Mouse (Mus musculus): ENCODE data around the gene Ccdc142. TPM values are rescaled to one million over a fixed set of nuclear protein-coding genes. Genes with fewer than 3 reads are reported as not detected.
A peak's percentile ranks its signal among the peaks of the same experiment; 100 is the strongest.

Ccdc142 gene
- polyA plus RNA-seq, 1 experiment: 10.2 TPM

- no peak for TF ChIP-seq CTCF (IDR thresholded peaks at IDR 0.05; ENCODE audit: insufficient read depth, low read length)
- TF ChIP-seq POLR2A (IDR thresholded peaks at IDR 0.05; ENCODE audit: borderline replicate concordance, extremely low read depth, low read depth, low read length): no peak
- 2% methylated on average over 81 of the region's 81 CpGs for WGBS
- H3K4me3 ChIP-seq (replicated peaks; ENCODE audit: extremely low read depth, low read depth, low read length): no peak overlapping the region
- DNase-seq: peak; percentile 45
- peaks cover 12% of the 10 kb centered on the region; the same call in 1 of the 2 replicates for H3K4me1 ChIP-seq (ENCODE audit: control insufficient read depth, insufficient read depth, low read length)
These were observed 32.5 kb upstream of the Ccdc142 start for GRCm38 (mm10) chr6:83068706-83069487.

DNA sequence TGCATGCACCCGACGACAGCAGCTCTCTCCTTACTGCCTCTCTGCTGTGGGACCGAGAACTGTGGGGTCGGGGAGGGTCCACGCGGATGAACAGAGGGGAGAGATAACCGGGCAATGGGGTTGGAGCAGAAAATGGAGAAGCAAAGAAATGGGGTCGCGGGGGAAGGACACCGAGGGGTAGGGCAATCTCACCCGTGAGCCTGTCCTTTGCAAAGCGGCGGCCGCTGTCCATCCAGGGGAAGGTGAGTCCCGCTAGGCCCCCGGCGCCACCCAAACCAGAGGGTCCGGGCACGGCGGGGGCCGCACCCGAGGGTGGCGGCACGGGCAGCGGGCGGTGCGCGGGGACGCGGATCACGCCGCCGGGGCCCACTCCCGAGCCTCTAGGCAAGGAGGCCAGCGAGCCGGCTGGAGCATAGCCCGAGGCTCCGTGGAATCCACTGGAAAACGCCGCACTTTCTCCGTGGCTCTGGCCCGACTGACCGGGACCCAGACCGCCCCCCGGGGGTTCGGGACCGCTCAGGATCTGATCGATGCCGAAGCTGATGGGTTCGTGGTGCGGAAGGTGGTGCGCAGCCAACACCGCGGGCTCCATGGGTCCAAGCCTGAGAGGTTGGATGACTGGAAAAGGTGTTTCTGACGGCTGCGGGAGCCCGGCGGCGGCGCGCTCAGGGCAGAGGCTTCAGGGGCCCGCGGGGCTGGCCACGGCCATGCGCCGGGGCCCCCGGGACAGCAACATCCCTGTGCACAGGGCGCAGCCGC, 31.7 kb upstream of the Ccdc142 start:
- Histone ChIP-seq H3K4me3 (replicated peaks; ENCODE audit: extremely low read depth, low read depth, low read length) (no peak overlapping the region), H3K4me1 (ENCODE audit: control insufficient read depth, insufficient read depth, low read length) (peaks cover 12% of the 10 kb centered on the region; the same call in 1 of the 2 replicates)
- no peak for TF ChIP-seq CTCF (IDR thresholded peaks at IDR 0.05; ENCODE audit: insufficient read depth, low read length)
- TF ChIP-seq POLR2A (IDR thresholded peaks at IDR 0.05; ENCODE audit: borderline replicate concordance, extremely low read depth, low read depth, low read length): no peak
- WGBS: 3% methylated on average over 68 of the region's 69 CpGs
- peak; percentile 30 for DNase-seq

- Histone ChIP-seq H3K4me3 (replicated peaks; ENCODE audit: extremely low read depth, low read depth, low read length) (no peak within 1 kb of the TSS), H3K4me1 (ENCODE audit: control insufficient read depth, insufficient read depth, low read length) (peaks cover 12% of the 10 kb centered on the region; the same call in 1 of the 2 replicates)
- DNase-seq: no peak
- TF ChIP-seq POLR2A (IDR thresholded peaks at IDR 0.05; ENCODE audit: borderline replicate concordance, extremely low read depth, low read depth, low read length) (no peak), CTCF (IDR thresholded peaks at IDR 0.05; ENCODE audit: insufficient read depth, low read length) (no peak)
- 0% methylated on average over 10 of the region's 10 CpGs for WGBS
These were observed 31.3 kb upstream of the Ccdc142 start, which contains the start of gene Tlx2 for GRCm38 (mm10) chr6:83070247-83070310. Tlx2 (minus strand) TSS chr6:83070293.

- DNase-seq: peak; percentile 47
- TF ChIP-seq CTCF (IDR thresholded peaks at IDR 0.05; ENCODE audit: insufficient read depth, low read length): no peak
- TF ChIP-seq POLR2A (IDR thresholded peaks at IDR 0.05; ENCODE audit: borderline replicate concordance, extremely low read depth, low read depth, low read length): no peak
- 3% methylated on average over 58 of the region's 58 CpGs for WGBS
- Histone ChIP-seq H3K4me3 (replicated peaks; ENCODE audit: extremely low read depth, low read depth, low read length) (no peak overlapping the region), H3K4me1 (ENCODE audit: control insufficient read depth, insufficient read depth, low read length) (peaks cover 12% of the 10 kb centered on the region; the same call in 1 of the 2 replicates)
These were observed 30.8 kb upstream of the Ccdc142 start for GRCm38 (mm10) chr6:83070311-83071219.

- H3K4me1 ChIP-seq (ENCODE audit: control insufficient read depth, insufficient read depth, low read length): peaks cover 12% of the 10 kb centered on the region; the same call in 1 of the 2 replicates
- no peak for DNase-seq
- H3K4me3 ChIP-seq (replicated peaks; ENCODE audit: extremely low read depth, low read depth, low read length): no peak overlapping the region
- 4% methylated on average over 24 of the region's 24 CpGs for WGBS
- TF ChIP-seq POLR2A (IDR thresholded peaks at IDR 0.05; ENCODE audit: borderline replicate concordance, extremely low read depth, low read depth, low read length) (no peak), CTCF (IDR thresholded peaks at IDR 0.05; ENCODE audit: insufficient read depth, low read length) (no peak)
These were observed 30.2 kb upstream of the Ccdc142 start for GRCm38 (mm10) chr6:83071220-83071619.

DNA sequence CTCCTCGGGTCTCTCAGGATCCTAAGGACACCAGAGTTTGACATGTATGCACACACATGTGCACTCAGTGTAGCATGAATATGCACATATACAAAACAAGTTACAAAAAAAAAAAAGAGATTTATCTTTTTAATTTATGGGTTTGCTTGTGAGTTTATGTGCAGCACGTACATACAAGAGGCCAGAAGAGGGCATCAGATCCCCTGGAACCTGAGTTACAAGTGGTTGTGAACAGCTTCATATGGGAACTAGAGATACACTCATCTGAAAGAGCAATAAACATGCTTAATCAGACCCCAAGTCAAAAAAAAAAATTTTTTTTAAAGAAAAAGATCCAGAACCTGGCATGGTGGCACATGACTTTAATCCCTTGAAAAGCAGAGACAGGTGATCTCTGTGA, 26.4 kb upstream of the Ccdc142 start:
- Histone ChIP-seq H3K4me3 (replicated peaks; ENCODE audit: extremely low read depth, low read depth, low read length) (no peak overlapping the region), H3K4me1 (ENCODE audit: control insufficient read depth, insufficient read depth, low read length) (peaks cover 10% of the 10 kb centered on the region)
- TF ChIP-seq CTCF (IDR thresholded peaks at IDR 0.05; ENCODE audit: insufficient read depth, low read length): 0 out of 2 replicates have a peak, but pooled peaks have one; percentile 1
- no peak for TF ChIP-seq POLR2A (IDR thresholded peaks at IDR 0.05; ENCODE audit: borderline replicate concordance, extremely low read depth, low read depth, low read length)
- DNase-seq: no peak
- 13% methylated on average over 2 of the region's 2 CpGs for WGBS

DNA sequence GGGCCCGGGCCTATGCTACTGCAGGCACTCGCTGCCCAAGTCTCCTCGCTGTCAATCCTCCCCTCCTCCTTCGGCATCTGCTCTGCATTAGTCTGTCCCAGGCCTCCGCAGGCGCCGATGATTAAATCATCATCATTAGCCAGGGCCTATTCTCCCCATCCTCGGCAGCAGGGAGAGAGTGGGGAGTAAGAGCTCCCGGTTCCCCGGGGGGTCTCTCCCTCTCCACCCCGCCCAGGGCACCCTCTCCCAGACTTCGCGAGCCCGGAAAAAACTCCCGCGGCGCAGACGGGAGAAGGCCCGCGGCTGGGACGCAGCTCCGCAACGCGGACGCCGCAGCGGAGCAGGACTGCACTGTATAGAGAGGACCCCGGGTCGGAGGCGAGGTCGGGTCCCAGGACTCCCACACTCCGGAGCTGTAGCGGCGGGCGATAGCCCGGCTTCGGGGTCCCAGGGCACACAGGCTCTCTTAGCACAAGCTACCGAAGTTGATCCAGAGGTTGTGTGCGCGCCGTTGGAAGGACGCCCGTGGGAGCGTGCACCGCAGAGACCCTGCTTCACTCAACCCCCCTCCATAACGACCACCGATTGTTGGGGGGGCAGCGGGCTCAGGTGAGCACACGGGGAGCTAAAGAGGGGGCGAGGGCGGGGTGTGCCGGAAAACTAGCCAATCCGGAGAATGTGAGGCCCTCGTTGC, 23.6 kb upstream of the Ccdc142 start, which contains the start of gene Pcgf1:
TSS of gene Pcgf1 (plus strand) at position 240 of the 694 bp plus-strand sequence.
- Histone ChIP-seq H3K4me3 (replicated peaks; ENCODE audit: extremely low read depth, low read depth, low read length) (peak within 1 kb of the TSS; percentile 87), H3K4me1 (ENCODE audit: control insufficient read depth, insufficient read depth, low read length) (peaks cover 6% of the 10 kb centered on the region)
- TF ChIP-seq CTCF (IDR thresholded peaks at IDR 0.05; ENCODE audit: insufficient read depth, low read length): no peak
- TF ChIP-seq POLR2A (IDR thresholded peaks at IDR 0.05; ENCODE audit: borderline replicate concordance, extremely low read depth, low read depth, low read length): no peak
- peak; percentile 69 for DNase-seq
- under 1% methylated on average over 54 of the region's 54 CpGs for WGBS

- Histone ChIP-seq H3K4me3 (replicated peaks; ENCODE audit: extremely low read depth, low read depth, low read length) (peak overlapping the region; percentile 87), H3K4me1 (ENCODE audit: control insufficient read depth, insufficient read depth, low read length) (peaks cover 6% of the 10 kb centered on the region)
- WGBS: under 1% methylated on average over 46 of the region's 46 CpGs
- 0 out of 2 replicates have a peak, but pooled peaks have one; percentile 28 for TF ChIP-seq CTCF (IDR thresholded peaks at IDR 0.05; ENCODE audit: insufficient read depth, low read length)
- TF ChIP-seq POLR2A (IDR thresholded peaks at IDR 0.05; ENCODE audit: borderline replicate concordance, extremely low read depth, low read depth, low read length): peak; percentile 67; the same call in 1 of the 2 replicates
- peak; percentile 100 for DNase-seq
These were observed 23.0 kb upstream of the Ccdc142 start for GRCm38 (mm10) chr6:83078324-83078858.

Measured in lung, adult 2 months (tissue).